Mouse (Mus musculus) CH12.LX (cell line): Measurements from ENCODE around the gene Tmem147.

ENCODE experiments used
- EP300 ChIP-seq: IDR thresholded peaks from 2 replicates; pipeline ENCODE4 v1.6.1; 2011; ENCODE audit warnings: low read length, improper control_type of control experiment
- POLR2A ChIP-seq: IDR thresholded peaks from 2 replicates; pipeline ENCODE4 v1.6.1; 2011; ENCODE audit warnings: low read depth, mild to moderate bottlenecking, improper control_type of control experiment, low read length
- TCF12 ChIP-seq: IDR thresholded peaks from 2 replicates; pipeline ENCODE4 v1.6.1; 2014; ENCODE audit warnings: low read depth, mild to moderate bottlenecking, inconsistent platforms, low read length, improper control_type of control experiment
- ZC3H11A ChIP-seq: IDR thresholded peaks from 2 replicates; pipeline ENCODE4 v1.6.1; 2012; ENCODE audit warnings: low read depth, mild to moderate bottlenecking, inconsistent platforms, low read length, improper control_type of control experiment

GRCm38 (mm10) chr7:30766408-30766807 is 37.1 kb upstream of the Tmem147 start:
- no peak for TF ChIP-seq ZC3H11A
- TF ChIP-seq TCF12: no peak
- no peak for TF ChIP-seq POLR2A
- TF ChIP-seq EP300: no peak
